Mouse (Mus musculus) cerebellum, adult 9-10 months (tissue): ENCODE results near the gene Grik3.
A peak's percentile ranks its signal among the peaks of the same experiment; 100 is the strongest.

ENCODE experiments used
- DNase-seq: peaks from one replicate; pipeline ENCODE4 v3.0.0; 2022

Grik3 gene

GRCm38 (mm10) chr4:125661982-125662381 is 171.5 kb downstream of the Grik3 start:
- DNase-seq: no peak

GRCm38 (mm10) chr4:125663262-125663661 is 172.8 kb downstream of the Grik3 start:
- DNase-seq: no peak

GRCm38 (mm10) chr4:125665955-125666354 is 175.5 kb downstream of the Grik3 start:
- no peak for DNase-seq

GRCm38 (mm10) chr4:125682007-125682406 is 191.5 kb downstream of the Grik3 start:
- no peak for DNase-seq

- DNase-seq: no peak
Observed at GRCm38 (mm10) chr4:125687078-125687477, 196.6 kb downstream of the Grik3 start.

- DNase-seq: no peak
Observed at GRCm38 (mm10) chr4:125695431-125695830, 204.9 kb downstream of the Grik3 start.

GRCm38 (mm10) chr4:125696182-125696939 is 205.9 kb downstream of the Grik3 start:
- DNase-seq: no peak

- DNase-seq: no peak
Observed at GRCm38 (mm10) chr4:125697626-125698025, 207.1 kb downstream of the Grik3 start.

GRCm38 (mm10) chr4:125699056-125699455 is 208.6 kb downstream of the Grik3 start:
- no peak for DNase-seq

GRCm38 (mm10) chr4:125700331-125700730 is 209.8 kb downstream of the Grik3 start:
- DNase-seq: no peak

GRCm38 (mm10) chr4:125702607-125703309 is 212.3 kb downstream of the Grik3 start:
- DNase-seq: peak; percentile 68

GRCm38 (mm10) chr4:125703310-125703690 is 212.8 kb downstream of the Grik3 start:
- peak; percentile 46 for DNase-seq

- no peak for DNase-seq
Observed at GRCm38 (mm10) chr4:125705746-125706145, 215.2 kb downstream of the Grik3 start.

- DNase-seq: no peak
Observed at GRCm38 (mm10) chr4:125709716-125710115, 219.2 kb downstream of the Grik3 start.

- no peak for DNase-seq
Observed at GRCm38 (mm10) chr4:125717881-125718280, 227.4 kb downstream of the Grik3 start.

- no peak for DNase-seq
Observed at GRCm38 (mm10) chr4:125718429-125719140, 228.1 kb downstream of the Grik3 start.

- DNase-seq: no peak
Observed at GRCm38 (mm10) chr4:125726241-125726640, 235.7 kb downstream of the Grik3 start.

- no peak for DNase-seq
Observed at GRCm38 (mm10) chr4:125727030-125727429, 236.5 kb downstream of the Grik3 start.

- DNase-seq: no peak
Observed at GRCm38 (mm10) chr4:125727626-125728025, 237.1 kb downstream of the Grik3 start.

- DNase-seq: no peak
Observed at GRCm38 (mm10) chr4:125728091-125728863, 237.8 kb downstream of the Grik3 start.

GRCm38 (mm10) chr4:125729305-125730220 is 239.1 kb downstream of the Grik3 start:
- no peak for DNase-seq

GRCm38 (mm10) chr4:125730751-125731150 is 240.3 kb downstream of the Grik3 start:
- no peak for DNase-seq
